Mouse (Mus musculus): ENCODE data around the gene Sgms2. TPM values are rescaled to one million over a fixed set of nuclear protein-coding genes. Genes with fewer than 3 reads are reported as not detected.

The Sgms2 gene
- polyA plus RNA-seq, 1 experiment: 4.9 TPM

GRCm38 (mm10) chr3:131474526-131474925 lies 16.7 kb downstream of the Sgms2 start:
- Histone ChIP-seq H3K36me3 (ENCODE audit: control insufficient read depth, insufficient read depth, low read length) (no peaks in the 10 kb centered on the region), H3K4me1 (ENCODE audit: control insufficient read depth, insufficient read depth, insufficient read length, low read length) (peaks cover 1% of the 10 kb centered on the region; the same call in 1 of the 2 replicates), H3K4me3 (ENCODE audit: low read depth, low read length) (no peak overlapping the region), H3K27ac (ENCODE audit: insufficient read depth, low read depth, low read length) (no peak overlapping the region), H3K27me3 (ENCODE audit: control insufficient read depth, insufficient read depth, low read length) (no peaks in the 10 kb centered on the region)
- WGBS: 56% methylated on average over 13 of the region's 13 CpGs
- TF ChIP-seq CTCF (IDR thresholded peaks at IDR 0.05; ENCODE audit: extremely low read depth, insufficient read length, insufficient replicate concordance, low read depth, low read length) (no peak), POLR2A (IDR thresholded peaks at IDR 0.05; ENCODE audit: low read depth, low read length) (no peak)

- no peaks in the 10 kb centered on the region for H3K27me3 ChIP-seq (ENCODE audit: control insufficient read depth, insufficient read depth, low read length)
- H3K4me1 ChIP-seq (ENCODE audit: control insufficient read depth, insufficient read depth, insufficient read length, low read length): peaks cover 1% of the 10 kb centered on the region; the same call in 1 of the 2 replicates
- 83% methylated on average over 1 of the region's 1 CpGs for WGBS
- no peak overlapping the region for H3K4me3 ChIP-seq (ENCODE audit: low read depth, low read length)
- no peaks in the 10 kb centered on the region for H3K36me3 ChIP-seq (ENCODE audit: control insufficient read depth, insufficient read depth, low read length)
- no peak overlapping the region for H3K27ac ChIP-seq (ENCODE audit: insufficient read depth, low read depth, low read length)
- TF ChIP-seq CTCF (IDR thresholded peaks at IDR 0.05; ENCODE audit: extremely low read depth, insufficient read length, insufficient replicate concordance, low read depth, low read length): no peak
- no peak for TF ChIP-seq POLR2A (IDR thresholded peaks at IDR 0.05; ENCODE audit: low read depth, low read length)
These were observed 17.7 kb downstream of the Sgms2 start for GRCm38 (mm10) chr3:131473496-131473895.

- H3K27me3 ChIP-seq (ENCODE audit: control insufficient read depth, insufficient read depth, low read length): no peaks in the 10 kb centered on the region
- no peak overlapping the region for H3K4me3 ChIP-seq (ENCODE audit: low read depth, low read length)
- H3K4me1 ChIP-seq (ENCODE audit: control insufficient read depth, insufficient read depth, insufficient read length, low read length): peaks cover 1% of the 10 kb centered on the region; the same call in 1 of the 2 replicates
- TF ChIP-seq POLR2A (IDR thresholded peaks at IDR 0.05; ENCODE audit: low read depth, low read length) (no peak), CTCF (IDR thresholded peaks at IDR 0.05; ENCODE audit: extremely low read depth, insufficient read length, insufficient replicate concordance, low read depth, low read length) (peak; percentile 42; the same call in 1 of the 2 replicates)
- no peaks in the 10 kb centered on the region for H3K36me3 ChIP-seq (ENCODE audit: control insufficient read depth, insufficient read depth, low read length)
- H3K27ac ChIP-seq (ENCODE audit: insufficient read depth, low read depth, low read length): no peak overlapping the region
- 94% methylated on average over 6 of the region's 6 CpGs for WGBS
These were observed 19.4 kb downstream of the Sgms2 start for GRCm38 (mm10) chr3:131471836-131472235.

- 92% methylated on average over 11 of the region's 11 CpGs for WGBS
- no peak overlapping the region for H3K4me3 ChIP-seq (ENCODE audit: low read depth, low read length)
- peaks cover 1% of the 10 kb centered on the region; the same call in 1 of the 2 replicates for H3K4me1 ChIP-seq (ENCODE audit: control insufficient read depth, insufficient read depth, insufficient read length, low read length)
- TF ChIP-seq CTCF (IDR thresholded peaks at IDR 0.05; ENCODE audit: extremely low read depth, insufficient read length, insufficient replicate concordance, low read depth, low read length) (no peak), POLR2A (IDR thresholded peaks at IDR 0.05; ENCODE audit: low read depth, low read length) (no peak)
- no peaks in the 10 kb centered on the region for H3K27me3 ChIP-seq (ENCODE audit: control insufficient read depth, insufficient read depth, low read length)
- no peak overlapping the region for H3K27ac ChIP-seq (ENCODE audit: insufficient read depth, low read depth, low read length)
- no peaks in the 10 kb centered on the region for H3K36me3 ChIP-seq (ENCODE audit: control insufficient read depth, insufficient read depth, low read length)
These were observed 19.8 kb downstream of the Sgms2 start for GRCm38 (mm10) chr3:131471435-131471834.

- Histone ChIP-seq H3K36me3 (ENCODE audit: control insufficient read depth, insufficient read depth, low read length) (no peaks in the 10 kb centered on the region), H3K27me3 (ENCODE audit: control insufficient read depth, insufficient read depth, low read length) (no peaks in the 10 kb centered on the region), H3K4me1 (ENCODE audit: control insufficient read depth, insufficient read depth, insufficient read length, low read length) (peaks cover 1% of the 10 kb centered on the region; the same call in 1 of the 2 replicates), H3K27ac (ENCODE audit: insufficient read depth, low read depth, low read length) (no peak overlapping the region), H3K4me3 (ENCODE audit: low read depth, low read length) (no peak overlapping the region)
- 78% methylated on average over 9 of the region's 9 CpGs for WGBS
- TF ChIP-seq POLR2A (IDR thresholded peaks at IDR 0.05; ENCODE audit: low read depth, low read length): no peak
- TF ChIP-seq CTCF (IDR thresholded peaks at IDR 0.05; ENCODE audit: extremely low read depth, insufficient read length, insufficient replicate concordance, low read depth, low read length): no peak
These were observed 20.4 kb downstream of the Sgms2 start for GRCm38 (mm10) chr3:131470837-131471236.

- no peak for TF ChIP-seq CTCF (IDR thresholded peaks at IDR 0.05; ENCODE audit: extremely low read depth, insufficient read length, insufficient replicate concordance, low read depth, low read length)
- TF ChIP-seq POLR2A (IDR thresholded peaks at IDR 0.05; ENCODE audit: low read depth, low read length): no peak
- H3K27me3 ChIP-seq (ENCODE audit: control insufficient read depth, insufficient read depth, low read length): no peaks in the 10 kb centered on the region
- WGBS: 43% methylated on average over 3 of the region's 3 CpGs
- no peak overlapping the region for H3K4me3 ChIP-seq (ENCODE audit: low read depth, low read length)
- no peak overlapping the region for H3K27ac ChIP-seq (ENCODE audit: insufficient read depth, low read depth, low read length)
- peaks cover 1% of the 10 kb centered on the region; the same call in 1 of the 2 replicates for H3K4me1 ChIP-seq (ENCODE audit: control insufficient read depth, insufficient read depth, insufficient read length, low read length)
- H3K36me3 ChIP-seq (ENCODE audit: control insufficient read depth, insufficient read depth, low read length): no peaks in the 10 kb centered on the region
These were observed 21.6 kb downstream of the Sgms2 start for GRCm38 (mm10) chr3:131469636-131470035.

GRCm38 (mm10) chr3:131466371-131466770 lies 24.8 kb downstream of the Sgms2 start:
- whole genome bisulfite sequencing: 81% methylated on average over 6 of the region's 6 CpGs
- TF ChIP-seq POLR2A (IDR thresholded peaks at IDR 0.05; ENCODE audit: low read depth, low read length) (no peak), CTCF (IDR thresholded peaks at IDR 0.05; ENCODE audit: extremely low read depth, insufficient read length, insufficient replicate concordance, low read depth, low read length) (no peak)
- no peaks in the 10 kb centered on the region for H3K4me1 ChIP-seq (ENCODE audit: control insufficient read depth, insufficient read depth, insufficient read length, low read length)
- no peak overlapping the region for H3K4me3 ChIP-seq (ENCODE audit: low read depth, low read length)
- H3K36me3 ChIP-seq (ENCODE audit: control insufficient read depth, insufficient read depth, low read length): no peaks in the 10 kb centered on the region
- H3K27me3 ChIP-seq (ENCODE audit: control insufficient read depth, insufficient read depth, low read length): no peaks in the 10 kb centered on the region
- no peak overlapping the region for H3K27ac ChIP-seq (ENCODE audit: insufficient read depth, low read depth, low read length)
